Mouse (Mus musculus) lung, embryonic 15.5 days (tissue): ENCODE data around the gene Gm20696. TPM values are rescaled to one million over a fixed set of nuclear protein-coding genes. Genes with fewer than 3 reads are reported as not detected.

Source experiments
- ATAC-seq: fragments of 200-750 bp; cut with Nextera tagmentation; 2 replicates; pipeline ENCODE4 v1.8.0; 2017; ENCODE audit warnings: moderate number of reproducible peaks, borderline replicate concordance; ENCODE audit not compliant: low FRiP score, low TSS enrichment; ENCODE audit errors: extremely low read depth
- H3K27ac ChIP-seq: fragments of 300-500 bp; sonication (generic); 2 replicates; pipeline ENCODE4 v1.5.1; 2015; ENCODE audit warnings: moderate library complexity, mild to moderate bottlenecking, inconsistent platforms
- H3K27me3 ChIP-seq: fragments of 300-500 bp; sonication (generic); 2 replicates; pipeline ENCODE4 v1.6.1; 2015; ENCODE audit warnings: inconsistent platforms
- H3K36me3 ChIP-seq: fragments of 300-500 bp; sonication (generic); 2 replicates; pipeline ENCODE4 v1.6.1; 2015; ENCODE audit warnings: inconsistent platforms
- H3K4me1 ChIP-seq: fragments of 300-500 bp; sonication (generic); 2 replicates; pipeline ENCODE4 v1.6.1; 2015; ENCODE audit warnings: inconsistent platforms
- H3K4me2 ChIP-seq: fragments of 300-500 bp; sonication (generic); 2 replicates; pipeline ENCODE4 v1.6.1; 2015; ENCODE audit warnings: inconsistent platforms, mild to moderate bottlenecking, moderate library complexity
- H3K4me3 ChIP-seq: fragments of 300-500 bp; sonication (generic); 2 replicates; pipeline ENCODE4 v1.5.1; 2015; ENCODE audit warnings: mild to moderate bottlenecking, inconsistent platforms
- H3K9ac ChIP-seq: fragments of 300-500 bp; sonication (generic); 2 replicates; pipeline ENCODE4 v1.6.1; 2015; ENCODE audit warnings: inconsistent platforms
- H3K9me3 ChIP-seq: fragments of 300-500 bp; sonication (generic); 2 replicates; pipeline ENCODE4 v1.6.1; 2016; ENCODE audit warnings: inconsistent platforms
- WGBS: fragments of 180-500 bp; shearing (Covaris S2); methylation state at CpG from one replicate; pipeline ENCODE4 v1.1.7; 2015; 5-methylcytosine and 5-hydroxymethylcytosine counted together
- polyA plus RNA-seq: library from polyadenylated mRNA; unstranded; fragments of >200 nt; fragmentation: Nextera tagmentation; extraction: Ambion mirVana; gene quantifications from 2 replicates; pipeline ENCODE4 v1.2.1, GENCODE M21; 2015

Gene Gm20696
- polyA plus RNA-seq, 1 experiment from 2014 or later: 3.8 TPM

DNA sequence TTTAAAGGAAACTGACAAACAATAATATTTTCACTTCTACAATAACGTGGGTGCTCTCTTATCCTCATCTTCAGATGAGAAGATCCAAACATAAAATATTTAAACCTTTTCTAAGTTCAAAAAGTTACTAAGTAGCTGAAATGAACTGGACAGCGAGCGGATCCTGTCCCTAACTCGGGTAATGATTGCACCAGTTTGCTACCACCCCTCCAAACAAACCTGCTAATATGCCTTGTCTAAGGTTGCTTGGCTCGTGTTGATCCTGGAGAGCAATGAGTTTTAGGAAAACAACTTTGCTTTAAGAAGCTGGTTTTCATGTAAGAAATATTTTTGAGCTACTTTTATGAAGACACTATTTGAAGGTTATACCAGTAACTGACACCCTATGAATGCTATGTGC, 341.1 kb downstream of the Gm20696 start:
- no peak overlapping the region for H3K27ac ChIP-seq
- no peaks in the 10 kb centered on the region for H3K36me3 ChIP-seq
- no peaks in the 10 kb centered on the region for H3K9me3 ChIP-seq
- H3K9ac ChIP-seq: no peak overlapping the region
- 84% methylated on average over 5 of the region's 5 CpGs for WGBS
- ATAC-seq: no peak
- H3K4me2 ChIP-seq: no peak overlapping the region
- peaks cover 20% of the 10 kb centered on the region for H3K4me1 ChIP-seq
- H3K4me3 ChIP-seq: no peak overlapping the region
- no peaks in the 10 kb centered on the region for H3K27me3 ChIP-seq

DNA sequence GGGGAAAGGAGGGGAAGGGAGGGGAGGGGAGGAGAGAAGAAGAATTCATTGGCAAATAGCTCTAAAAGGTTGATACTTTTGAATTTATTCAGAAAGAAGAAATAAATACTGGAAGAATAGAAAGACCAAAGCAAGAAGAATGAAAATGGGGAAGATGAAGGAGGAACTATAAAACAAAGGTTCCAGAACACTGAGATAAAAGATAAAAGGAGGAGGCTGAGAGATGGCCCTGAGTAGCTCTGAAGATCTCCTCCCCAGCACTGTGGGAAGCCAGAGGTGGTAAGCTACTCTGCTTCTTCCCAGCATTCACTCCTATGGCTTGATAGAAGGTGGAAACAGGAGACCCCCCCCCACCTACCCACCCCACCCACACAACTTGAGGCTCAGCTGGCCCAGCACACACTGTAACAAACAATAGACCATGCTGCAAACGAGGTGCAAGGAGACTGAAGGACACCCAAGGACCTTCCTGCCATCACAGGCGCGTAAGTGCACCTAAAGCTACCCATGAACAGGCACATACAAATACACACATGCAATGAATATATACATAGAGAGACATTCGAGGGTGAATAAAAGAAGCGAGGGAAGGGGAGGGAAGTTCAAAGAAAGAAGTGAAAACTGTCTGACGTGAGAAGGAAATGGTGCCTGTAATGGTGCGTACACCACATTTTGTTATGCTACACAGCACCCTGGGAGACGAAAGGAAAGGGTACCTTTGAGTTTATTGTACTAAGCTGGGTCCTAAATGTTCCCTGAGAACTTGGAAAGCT, 344.3 kb downstream of the Gm20696 start:
- 73% methylated on average over 8 of the region's 8 CpGs for WGBS
- no peak overlapping the region for H3K27ac ChIP-seq
- H3K9ac ChIP-seq: no peak overlapping the region
- H3K4me2 ChIP-seq: no peak overlapping the region
- no peaks in the 10 kb centered on the region for H3K36me3 ChIP-seq
- no peak for ATAC-seq
- no peak overlapping the region for H3K4me3 ChIP-seq
- no peaks in the 10 kb centered on the region for H3K27me3 ChIP-seq
- H3K9me3 ChIP-seq: no peaks in the 10 kb centered on the region
- peaks cover 2% of the 10 kb centered on the region; the same call in 1 of the 2 replicates for H3K4me1 ChIP-seq

DNA sequence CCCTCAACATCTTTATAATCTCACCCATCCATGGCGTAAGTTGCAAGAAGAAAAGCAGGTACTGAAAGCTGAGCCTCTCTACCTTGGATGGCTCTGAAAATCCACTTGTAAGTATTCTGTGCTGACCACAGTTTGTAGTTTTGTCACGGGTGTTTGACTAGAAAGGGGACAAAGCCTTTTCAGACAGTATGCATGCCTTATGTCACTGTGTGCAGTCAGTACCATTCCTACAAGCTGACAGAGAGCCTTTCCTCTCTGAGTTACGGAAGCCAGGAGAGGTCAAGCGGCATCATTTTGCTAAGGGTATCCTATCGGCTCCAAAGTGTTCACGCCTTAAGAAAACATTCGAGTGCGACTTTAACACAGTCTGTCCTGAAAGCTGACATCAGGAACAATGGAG, 346.2 kb downstream of the Gm20696 start:
- H3K27ac ChIP-seq: no peak overlapping the region
- no peak overlapping the region for H3K4me3 ChIP-seq
- no peak overlapping the region for H3K9ac ChIP-seq
- H3K9me3 ChIP-seq: no peaks in the 10 kb centered on the region
- no peaks in the 10 kb centered on the region for H3K27me3 ChIP-seq
- no peaks in the 10 kb centered on the region for H3K36me3 ChIP-seq
- WGBS: 74% methylated on average over 8 of the region's 8 CpGs
- no peak for ATAC-seq
- no peaks in the 10 kb centered on the region for H3K4me1 ChIP-seq
- H3K4me2 ChIP-seq: no peak overlapping the region

DNA sequence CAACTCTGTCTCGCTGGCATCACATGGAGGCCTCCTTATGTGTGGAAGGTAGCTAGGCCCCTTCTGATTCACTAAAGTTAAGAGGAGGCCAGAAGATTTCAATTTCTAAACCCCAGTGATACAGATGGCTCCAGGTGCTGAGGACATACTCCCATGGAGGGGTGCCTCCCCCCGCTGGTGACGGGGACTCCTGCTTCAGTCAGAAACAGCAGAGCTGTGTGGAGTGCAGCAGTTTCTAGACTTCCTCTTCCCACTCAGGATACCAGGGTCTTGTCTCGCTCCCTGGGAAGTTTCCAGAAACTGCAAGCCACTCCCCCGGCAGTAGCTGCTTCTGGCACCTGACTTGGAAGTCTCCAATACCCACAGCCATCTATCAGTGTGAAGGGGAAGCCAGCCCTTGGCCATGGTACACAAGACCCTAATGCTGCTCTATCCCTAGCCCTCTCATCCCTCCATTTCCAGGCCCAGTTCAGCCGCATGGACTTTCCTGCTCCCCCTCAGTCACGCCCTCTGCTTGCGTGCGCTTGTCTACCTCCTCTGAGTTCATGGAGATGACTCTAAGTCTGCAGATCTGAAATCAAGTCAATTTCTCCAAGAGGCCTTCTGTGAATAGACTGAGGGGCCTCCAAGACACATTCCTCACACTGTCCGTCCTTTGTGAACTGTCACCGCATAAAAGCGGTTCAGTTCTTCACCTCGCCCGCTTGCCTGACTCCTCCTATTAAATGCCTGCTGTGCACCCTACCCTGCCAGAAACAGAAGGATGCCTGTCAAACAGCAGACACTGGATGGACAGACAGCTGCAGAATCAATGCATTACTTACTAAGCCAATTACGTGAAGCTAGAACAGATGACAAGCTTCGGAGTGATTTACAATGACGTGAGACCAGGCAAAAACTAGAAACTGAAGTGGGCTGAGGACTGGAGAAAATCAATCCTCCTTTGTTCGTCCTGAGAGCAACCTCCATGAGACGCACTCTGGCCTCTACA, 346.9 kb downstream of the Gm20696 start:
- ATAC-seq: no peak
- WGBS: 76% methylated on average over 19 of the region's 19 CpGs
- no peaks in the 10 kb centered on the region for H3K4me1 ChIP-seq
- no peak overlapping the region for H3K4me3 ChIP-seq
- no peak overlapping the region for H3K4me2 ChIP-seq
- H3K27me3 ChIP-seq: no peaks in the 10 kb centered on the region
- H3K9ac ChIP-seq: no peak overlapping the region
- H3K9me3 ChIP-seq: no peaks in the 10 kb centered on the region
- H3K27ac ChIP-seq: no peak overlapping the region
- no peaks in the 10 kb centered on the region for H3K36me3 ChIP-seq

DNA sequence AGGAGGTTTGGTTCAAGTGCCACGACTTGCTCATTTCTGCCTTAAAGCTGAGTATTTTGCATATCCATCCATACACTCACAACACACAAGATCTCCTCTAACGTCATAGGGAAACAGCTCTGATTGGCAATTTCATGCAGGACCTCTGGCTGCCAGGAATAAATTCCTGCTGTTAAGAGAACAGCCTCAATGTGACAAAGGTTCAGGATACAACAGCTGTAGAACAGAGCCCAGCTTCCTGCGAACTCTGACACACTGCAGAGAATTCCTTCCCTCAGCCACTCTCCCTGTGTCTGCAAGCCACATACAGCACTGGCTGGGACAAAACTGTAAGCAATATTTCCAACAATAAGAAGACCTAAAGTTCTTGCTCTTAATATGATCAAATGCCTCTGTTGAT, 351.9 kb downstream of the Gm20696 start:
- no peak overlapping the region for H3K9ac ChIP-seq
- no peaks in the 10 kb centered on the region for H3K9me3 ChIP-seq
- no peak overlapping the region for H3K4me2 ChIP-seq
- 61% methylated on average over 3 of the region's 3 CpGs for WGBS
- ATAC-seq: no peak
- no peaks in the 10 kb centered on the region for H3K4me1 ChIP-seq
- no peak overlapping the region for H3K27ac ChIP-seq
- H3K36me3 ChIP-seq: no peaks in the 10 kb centered on the region
- H3K4me3 ChIP-seq: no peak overlapping the region
- H3K27me3 ChIP-seq: no peaks in the 10 kb centered on the region

DNA sequence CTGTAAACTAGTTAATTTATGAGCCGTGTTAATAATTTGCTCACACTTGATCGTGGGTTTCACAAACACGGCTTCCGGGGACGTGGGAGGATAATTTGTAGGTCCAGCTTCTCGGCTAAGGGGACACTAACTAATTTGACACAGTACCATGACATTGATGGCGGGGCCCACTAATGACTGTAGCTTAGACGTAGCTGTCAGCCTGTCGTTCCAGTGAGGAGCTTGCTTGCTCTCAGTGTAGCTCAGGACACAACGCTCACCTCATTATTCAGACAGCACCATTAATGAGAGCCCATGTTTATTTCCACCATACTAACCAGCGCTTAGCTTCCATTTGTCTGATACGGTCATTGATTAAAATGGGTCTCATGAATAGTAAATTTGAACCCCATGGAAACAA, 356.1 kb downstream of the Gm20696 start:
- no peaks in the 10 kb centered on the region for H3K9me3 ChIP-seq
- H3K27ac ChIP-seq: no peak overlapping the region
- no peak overlapping the region for H3K4me2 ChIP-seq
- 61% methylated on average over 12 of the region's 12 CpGs for WGBS
- no peaks in the 10 kb centered on the region for H3K27me3 ChIP-seq
- H3K4me3 ChIP-seq: no peak overlapping the region
- no peaks in the 10 kb centered on the region for H3K4me1 ChIP-seq
- H3K9ac ChIP-seq: no peak overlapping the region
- H3K36me3 ChIP-seq: no peaks in the 10 kb centered on the region
- ATAC-seq: no peak

DNA sequence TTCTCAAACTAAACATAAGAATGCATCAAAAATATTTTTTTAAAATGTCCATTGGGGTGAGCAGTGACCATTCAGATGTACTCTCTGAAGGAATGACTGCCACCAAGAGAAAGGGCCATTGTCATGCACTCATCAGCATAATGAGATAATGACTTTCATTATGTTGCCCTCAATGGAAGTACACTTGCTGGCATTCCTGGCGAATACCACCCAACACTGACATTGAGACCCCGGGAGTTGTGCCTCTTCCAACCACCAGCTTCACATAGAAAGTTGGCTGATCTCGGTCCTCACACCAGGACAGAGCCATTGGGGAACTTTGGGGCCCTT, 356.5 kb downstream of the Gm20696 start:
- no peak for ATAC-seq
- Histone ChIP-seq H3K4me1 (no peaks in the 10 kb centered on the region), H3K9ac (no peak overlapping the region), H3K27ac (no peak overlapping the region), H3K4me3 (no peak overlapping the region), H3K36me3 (no peaks in the 10 kb centered on the region), H3K9me3 (no peaks in the 10 kb centered on the region), H3K27me3 (no peaks in the 10 kb centered on the region), H3K4me2 (no peak overlapping the region)
- WGBS: 77% methylated on average over 3 of the region's 3 CpGs

DNA sequence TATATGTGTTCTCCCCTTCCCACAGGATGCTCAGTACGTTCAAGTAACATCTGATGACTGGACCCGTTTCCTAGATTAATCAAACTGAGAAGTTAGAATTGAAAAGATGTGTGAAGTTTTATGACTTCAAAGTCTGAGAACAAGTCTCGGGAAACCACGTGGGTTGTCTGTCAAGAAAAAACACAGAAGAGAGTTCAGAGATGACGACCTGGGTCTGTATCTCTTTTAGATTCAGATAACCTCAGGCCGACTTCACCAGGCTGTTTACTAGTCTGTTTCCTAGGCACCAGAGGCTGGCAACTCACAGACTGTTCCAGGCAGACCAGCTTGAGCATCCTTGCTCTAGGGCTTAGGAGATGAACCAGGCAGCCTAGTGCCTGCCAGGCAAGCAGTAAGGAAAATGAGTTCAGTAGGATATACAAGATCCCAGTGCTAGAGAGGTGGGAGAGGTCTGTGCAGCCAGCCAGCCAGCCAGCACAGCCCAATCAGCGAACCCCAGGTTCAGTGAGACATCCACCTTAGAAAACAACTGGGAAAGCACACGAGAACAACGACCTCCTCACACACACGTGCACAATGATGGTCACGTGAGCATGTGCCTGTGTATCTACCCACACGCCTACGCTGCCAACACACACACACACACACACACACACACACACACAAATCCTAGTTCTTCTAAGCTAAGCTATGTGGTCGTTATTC, 357.0 kb downstream of the Gm20696 start:
- H3K4me3 ChIP-seq: no peak overlapping the region

DNA sequence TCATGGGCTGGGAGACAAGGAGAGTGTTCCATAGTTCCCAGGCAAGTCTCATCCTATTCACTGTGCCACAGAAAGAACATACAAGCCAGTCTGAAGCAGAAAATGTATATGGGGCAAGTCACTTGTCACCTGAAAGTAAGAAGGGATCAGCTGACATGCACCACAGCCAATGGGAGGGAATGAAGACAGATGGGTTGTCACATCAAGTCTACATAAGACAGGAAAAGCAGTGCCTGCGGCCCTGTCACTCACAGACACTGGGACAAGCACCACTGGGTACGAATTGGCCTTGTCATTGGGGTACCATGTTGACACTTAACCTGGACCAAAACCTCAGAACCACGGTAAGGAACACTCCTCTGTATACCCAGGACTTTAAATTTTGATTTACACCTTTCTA, 360.8 kb downstream of the Gm20696 start:
- 78% methylated on average over 3 of the region's 3 CpGs for WGBS
- no peak overlapping the region for H3K4me3 ChIP-seq
- ATAC-seq: no peak
- H3K36me3 ChIP-seq: no peaks in the 10 kb centered on the region
- H3K27me3 ChIP-seq: no peaks in the 10 kb centered on the region
- peaks cover 5% of the 10 kb centered on the region; the same call in 1 of the 2 replicates for H3K4me1 ChIP-seq
- no peaks in the 10 kb centered on the region for H3K9me3 ChIP-seq
- H3K9ac ChIP-seq: no peak overlapping the region
- H3K4me2 ChIP-seq: no peak overlapping the region
- no peak overlapping the region for H3K27ac ChIP-seq

More for the DNA sequence above, 357.0 kb downstream of the Gm20696 start:
- H3K9me3 ChIP-seq: no peaks in the 10 kb centered on the region
- H3K27me3 ChIP-seq: no peaks in the 10 kb centered on the region
- 68% methylated on average over 14 of the region's 14 CpGs for WGBS
- H3K9ac ChIP-seq: no peak overlapping the region
- H3K4me1 ChIP-seq: no peaks in the 10 kb centered on the region
- no peak for ATAC-seq
- no peaks in the 10 kb centered on the region for H3K36me3 ChIP-seq
- no peak overlapping the region for H3K27ac ChIP-seq
- H3K4me2 ChIP-seq: no peak overlapping the region

DNA sequence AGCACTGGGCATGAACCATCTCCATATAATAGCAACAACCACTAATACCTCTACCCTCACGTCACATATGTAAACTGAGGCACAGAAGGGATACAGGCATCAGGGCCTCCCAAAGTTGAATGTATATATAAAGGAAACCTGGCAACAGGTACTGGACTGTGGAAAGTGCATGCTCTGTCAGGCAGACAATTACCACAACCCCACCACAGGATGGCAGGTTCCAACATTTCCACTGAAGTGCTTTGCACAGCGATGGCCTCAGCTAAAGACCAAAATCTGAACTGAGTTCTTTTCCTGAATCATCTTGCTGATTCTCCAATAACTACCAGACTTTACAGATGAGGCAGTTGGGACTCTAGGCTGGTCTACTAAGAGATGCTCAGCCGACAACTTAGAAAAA, 361.4 kb downstream of the Gm20696 start:
- Histone ChIP-seq H3K27me3 (no peaks in the 10 kb centered on the region), H3K36me3 (no peaks in the 10 kb centered on the region), H3K4me3 (no peak overlapping the region), H3K4me2 (no peak overlapping the region), H3K9me3 (no peaks in the 10 kb centered on the region), H3K9ac (no peak overlapping the region), H3K4me1 (peaks cover 5% of the 10 kb centered on the region; the same call in 1 of the 2 replicates), H3K27ac (no peak overlapping the region)
- no peak for ATAC-seq
- 89% methylated on average over 3 of the region's 3 CpGs for WGBS

DNA sequence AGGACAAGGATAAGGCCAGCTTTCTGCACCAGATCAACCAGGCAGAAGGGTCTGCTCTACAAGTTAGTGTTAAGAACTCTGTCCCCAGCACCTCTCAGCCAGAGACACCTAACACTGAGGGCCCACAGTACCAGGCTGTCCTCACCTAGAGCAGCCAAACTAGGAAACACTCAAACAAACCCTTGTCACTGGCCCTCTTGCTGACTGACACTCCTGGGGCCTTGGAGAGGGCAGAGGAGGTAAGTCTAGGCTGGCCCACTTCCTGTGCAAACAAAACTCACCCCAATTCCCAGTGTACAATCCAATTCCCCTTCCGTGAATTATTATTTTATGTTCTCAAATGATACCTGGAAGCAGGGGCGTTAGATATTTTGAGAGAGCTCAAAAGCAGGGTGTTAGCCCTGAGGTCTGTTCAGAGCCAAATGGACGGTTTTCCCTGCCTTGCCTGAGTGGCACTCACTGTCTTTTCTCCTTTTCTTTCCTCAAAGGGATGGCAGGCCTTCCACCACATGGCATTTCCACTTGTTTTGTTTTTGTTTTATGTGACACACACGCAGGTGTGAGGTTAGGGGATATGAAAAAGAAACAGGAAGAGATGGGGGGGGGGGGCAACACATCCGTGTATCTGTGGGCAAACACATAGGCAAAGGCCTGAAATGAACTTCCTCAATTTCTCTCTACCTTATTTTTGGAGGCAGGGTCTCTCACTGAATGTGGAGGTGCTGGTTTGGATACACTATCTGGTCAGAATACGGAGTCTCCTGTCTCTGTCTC, 363.7 kb downstream of the Gm20696 start:
- H3K4me1 ChIP-seq: peaks cover 5% of the 10 kb centered on the region; the same call in 1 of the 2 replicates
- no peak overlapping the region for H3K27ac ChIP-seq
- no peaks in the 10 kb centered on the region for H3K36me3 ChIP-seq
- no peak overlapping the region for H3K9ac ChIP-seq
- no peaks in the 10 kb centered on the region for H3K9me3 ChIP-seq
- H3K27me3 ChIP-seq: no peaks in the 10 kb centered on the region
- no peak overlapping the region for H3K4me3 ChIP-seq
- WGBS: 65% methylated on average over 6 of the region's 6 CpGs
- ATAC-seq: no peak
- no peak overlapping the region for H3K4me2 ChIP-seq
